Mouse (Mus musculus) E14TG2a.4 (cell line): ENCODE measurements around the gene Gm21748.
"Not testable (repeated sequence)": the region's sequence is repeated elsewhere in the genome, so short reads cannot be mapped to it uniquely, and the experiment has no call there.

ENCODE experiments used
- H3K27me3 ChIP-seq: 2 replicates; pipeline ENCODE4 v1.6.1; 2014; ENCODE audit warnings: low read length, control low read depth; ENCODE audit not compliant: insufficient read depth
- H3K36me3 ChIP-seq: 2 replicates; pipeline ENCODE4 v1.6.1; 2014; ENCODE audit warnings: low read length, control low read depth; ENCODE audit not compliant: insufficient read depth
- H3K4me1 ChIP-seq: replicated peaks from 2 replicates; pipeline ENCODE4 v1.6.1; 2014; ENCODE audit warnings: low read depth, low read length, control low read depth
- H3K4me3 ChIP-seq: replicated peaks from 2 replicates; pipeline ENCODE4 v1.5.1; 2014; ENCODE audit warnings: mild to moderate bottlenecking, low read length
- H3K9me3 ChIP-seq: 2 replicates; pipeline ENCODE4 v1.6.1; 2014; ENCODE audit warnings: low read length, control low read depth

Gm21748 gene

GRCm38 (mm10) chrY:90839077-90839476 is at the start of gene Gm21748:
TSS of gene Gm21748 (minus strand) at chrY:90839177.
- not testable (repeated sequence) for H3K4me1 ChIP-seq, H3K4me3 ChIP-seq, H3K27me3 ChIP-seq, H3K36me3 ChIP-seq, H3K9me3 ChIP-seq
